Mouse (Mus musculus): ENCODE measurements at regions not wholly inside any gene's neighbourhood (a gene's known extent, or its start where the extent isn't known, plus 50 kb on each side); places are given as distances from the start of the nearest gene placed in this dataset.

GRCm38 (mm10) chr9:94045462-94046126, 492.3 kb downstream of the 1190002N15Rik start:
- ATAC-seq (ENCODE audit: extremely low read depth, insufficient number of reproducible peaks, low FRiP score, poor library complexity, severe bottlenecking) = no peak

GRCm38 (mm10) chr9:94023761-94024160, 514.1 kb downstream of the 1190002N15Rik start:
- no peak for ATAC-seq (ENCODE audit: extremely low read depth, insufficient number of reproducible peaks, low FRiP score, poor library complexity, severe bottlenecking)

GRCm38 (mm10) chr9:94021293-94021903, 516.5 kb downstream of the 1190002N15Rik start:
- no peak for ATAC-seq (ENCODE audit: extremely low read depth, insufficient number of reproducible peaks, low FRiP score, poor library complexity, severe bottlenecking)

GRCm38 (mm10) chr9:94016747-94017487, 521.0 kb downstream of the 1190002N15Rik start:
- no peak for ATAC-seq (ENCODE audit: extremely low read depth, insufficient number of reproducible peaks, low FRiP score, poor library complexity, severe bottlenecking)

- no peak for ATAC-seq (ENCODE audit: extremely low read depth, insufficient number of reproducible peaks, low FRiP score, poor library complexity, severe bottlenecking)
Observed at GRCm38 (mm10) chr9:93992216-93992615, 545.7 kb downstream of the 1190002N15Rik start.

GRCm38 (mm10) chr9:93991141-93991540, 546.7 kb downstream of the 1190002N15Rik start:
- no peak for ATAC-seq (ENCODE audit: extremely low read depth, insufficient number of reproducible peaks, low FRiP score, poor library complexity, severe bottlenecking)

GRCm38 (mm10) chr9:93981136-93981535, 556.7 kb downstream of the 1190002N15Rik start:
- ATAC-seq (ENCODE audit: extremely low read depth, insufficient number of reproducible peaks, low FRiP score, poor library complexity, severe bottlenecking) = no peak

- ATAC-seq (ENCODE audit: extremely low read depth, insufficient number of reproducible peaks, low FRiP score, poor library complexity, severe bottlenecking) = no peak
Observed at GRCm38 (mm10) chr9:93969691-93970284, 568.1 kb downstream of the 1190002N15Rik start.

GRCm38 (mm10) chr9:93969118-93969517, 568.8 kb downstream of the 1190002N15Rik start:
- no peak for ATAC-seq (ENCODE audit: extremely low read depth, insufficient number of reproducible peaks, low FRiP score, poor library complexity, severe bottlenecking)

GRCm38 (mm10) chr9:93955235-93956040, 582.4 kb downstream of the 1190002N15Rik start:
- no peak for ATAC-seq (ENCODE audit: extremely low read depth, insufficient number of reproducible peaks, low FRiP score, poor library complexity, severe bottlenecking)

- no peak for ATAC-seq (ENCODE audit: extremely low read depth, insufficient number of reproducible peaks, low FRiP score, poor library complexity, severe bottlenecking)
Observed at GRCm38 (mm10) chr9:93948671-93949070, 589.2 kb downstream of the 1190002N15Rik start.

- ATAC-seq (ENCODE audit: extremely low read depth, insufficient number of reproducible peaks, low FRiP score, poor library complexity, severe bottlenecking) = no peak
Observed at GRCm38 (mm10) chr9:93947053-93947452, 590.8 kb downstream of the 1190002N15Rik start.

GRCm38 (mm10) chr9:93940193-93940592, 597.7 kb downstream of the 1190002N15Rik start:
- ATAC-seq (ENCODE audit: extremely low read depth, insufficient number of reproducible peaks, low FRiP score, poor library complexity, severe bottlenecking) = no peak

GRCm38 (mm10) chr9:93930684-93931083, 607.2 kb downstream of the 1190002N15Rik start:
- no peak for ATAC-seq (ENCODE audit: extremely low read depth, insufficient number of reproducible peaks, low FRiP score, poor library complexity, severe bottlenecking)

GRCm38 (mm10) chr9:93889256-93889655, 648.6 kb downstream of the 1190002N15Rik start:
- ATAC-seq (ENCODE audit: extremely low read depth, insufficient number of reproducible peaks, low FRiP score, poor library complexity, severe bottlenecking) = no peak

GRCm38 (mm10) chr9:93880112-93880511, 657.8 kb downstream of the 1190002N15Rik start:
- ATAC-seq (ENCODE audit: extremely low read depth, insufficient number of reproducible peaks, low FRiP score, poor library complexity, severe bottlenecking) = no peak

- ATAC-seq (ENCODE audit: extremely low read depth, insufficient number of reproducible peaks, low FRiP score, poor library complexity, severe bottlenecking) = no peak
Observed at GRCm38 (mm10) chr9:93879572-93879971, 658.3 kb downstream of the 1190002N15Rik start.

GRCm38 (mm10) chr9:93870778-93871177, 667.1 kb downstream of the 1190002N15Rik start:
- no peak for ATAC-seq (ENCODE audit: extremely low read depth, insufficient number of reproducible peaks, low FRiP score, poor library complexity, severe bottlenecking)

- no peak for ATAC-seq (ENCODE audit: extremely low read depth, insufficient number of reproducible peaks, low FRiP score, poor library complexity, severe bottlenecking)
Observed at GRCm38 (mm10) chr9:93857937-93858336, 679.9 kb downstream of the 1190002N15Rik start.

All from neutrophil, adult 5-6 weeks (primary cell).